Mouse (Mus musculus) stomach, embryonic 14.5 days (tissue): Measurements from ENCODE around the gene Ptger4. TPM values are rescaled to one million over a fixed set of nuclear protein-coding genes. Genes with fewer than 3 reads are reported as not detected.

ENCODE experiments used
- ATAC-seq: fragments of 200-750 bp; cut with Nextera tagmentation; 2 replicates; pipeline ENCODE4 v1.8.0; 2017; ENCODE audit warnings: low read depth, moderate TSS enrichment; ENCODE audit not compliant: insufficient number of reproducible peaks, insufficient read depth, low FRiP score
- H3K27ac ChIP-seq: fragments of 300-500 bp; sonication (generic); 2 replicates; pipeline ENCODE4 v1.5.1; 2014; ENCODE audit warnings: mild to moderate bottlenecking, low read length, moderate library complexity, mixed read lengths
- H3K27me3 ChIP-seq: fragments of 300-500 bp; sonication (generic); 2 replicates; pipeline ENCODE4 v1.6.1; 2014; ENCODE audit warnings: low read length, control low read depth, mixed read lengths; ENCODE audit not compliant: control insufficient read depth, insufficient read depth
- H3K36me3 ChIP-seq: fragments of 300-500 bp; sonication (generic); 2 replicates; pipeline ENCODE4 v1.6.1; 2014; ENCODE audit warnings: mild to moderate bottlenecking, control low read depth, low read length, moderate library complexity, mixed read lengths; ENCODE audit not compliant: control insufficient read depth, insufficient read depth
- H3K4me1 ChIP-seq: fragments of 300-500 bp; sonication (generic); 2 replicates; pipeline ENCODE4 v1.6.1; 2014; ENCODE audit warnings: low read length, control low read depth, mixed read lengths; ENCODE audit not compliant: control insufficient read depth, insufficient read depth
- H3K4me2 ChIP-seq: fragments of 300-500 bp; sonication (generic); replicated peaks from 2 replicates; pipeline ENCODE4 v1.6.1; 2014; ENCODE audit warnings: low read depth, low read length, control low read depth
- H3K4me3 ChIP-seq: fragments of 300-500 bp; sonication (generic); 2 replicates; pipeline ENCODE4 v1.5.1; 2014; ENCODE audit warnings: low read depth, low read length, control low read depth
- H3K9ac ChIP-seq: fragments of 300-500 bp; sonication (generic); replicated peaks from 2 replicates; pipeline ENCODE4 v1.6.1; 2014; ENCODE audit warnings: low read depth, mild to moderate bottlenecking, control low read depth, low read length, moderate library complexity, mixed read lengths
- H3K9me3 ChIP-seq: fragments of 300-500 bp; sonication (generic); 2 replicates; pipeline ENCODE4 v1.6.1; 2016; ENCODE audit warnings: low read depth, low read length, control low read depth; ENCODE audit not compliant: control insufficient read depth
- WGBS: fragments of 180-500 bp; shearing (Covaris S2); extraction: QIAGEN DNeasy Blood & Tissue Kit; methylation state at CpG from one replicate; pipeline ENCODE4 v1.1.7; 2014; 5-methylcytosine and 5-hydroxymethylcytosine counted together
- polyA plus RNA-seq: library from polyadenylated mRNA; unstranded; fragments of >200 nt; fragmentation: Nextera tagmentation; extraction: Ambion mirVana; gene quantifications from 2 replicates; pipeline ENCODE4 v1.2.1, GENCODE M21; 2014

Ptger4 gene
- polyA plus RNA-seq, 1 experiment from 2014 or later, result 5.1 TPM

DNA sequence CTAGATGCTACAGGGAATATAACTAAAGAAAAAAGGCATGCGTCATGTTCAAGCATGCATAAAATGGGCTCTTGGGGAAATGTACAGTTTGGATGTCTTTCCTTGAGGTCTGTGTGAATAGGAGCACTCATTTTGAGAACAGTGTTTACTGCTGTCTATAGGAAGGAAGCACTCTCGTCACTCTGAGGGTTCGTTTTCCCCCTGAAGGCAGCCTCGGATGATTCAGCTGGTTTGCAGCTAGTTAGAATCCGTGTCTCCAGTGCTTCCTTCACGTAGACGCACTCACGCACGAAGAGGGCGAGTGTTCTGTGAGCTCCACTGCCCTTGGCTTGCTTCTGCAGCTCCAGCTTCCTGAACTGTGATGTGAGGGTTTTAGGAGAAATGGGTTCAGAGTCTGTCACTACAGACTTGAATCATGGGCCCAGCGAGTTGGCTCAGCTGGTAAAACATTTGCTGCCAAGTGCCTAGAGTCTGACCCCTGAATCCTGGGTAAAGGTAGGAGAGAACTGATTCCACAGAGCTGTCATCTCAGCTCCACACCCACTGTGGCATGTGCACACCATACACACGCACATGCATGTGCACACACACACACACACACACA is 70.7 kb downstream of the Ptger4 start:
- Histone ChIP-seq H3K27me3 (no peaks in the 10 kb centered on the region), H3K4me1 (no peaks in the 10 kb centered on the region), H3K4me2 (no peak overlapping the region), H3K27ac (no peak overlapping the region), H3K9me3 (no peaks in the 10 kb centered on the region), H3K36me3 (peaks cover 51% of the 10 kb centered on the region), H3K4me3 (no peak overlapping the region), H3K9ac (no peak overlapping the region)
- 90% methylated on average over 12 of the region's 12 CpGs for WGBS
- ATAC-seq, result no peak

DNA sequence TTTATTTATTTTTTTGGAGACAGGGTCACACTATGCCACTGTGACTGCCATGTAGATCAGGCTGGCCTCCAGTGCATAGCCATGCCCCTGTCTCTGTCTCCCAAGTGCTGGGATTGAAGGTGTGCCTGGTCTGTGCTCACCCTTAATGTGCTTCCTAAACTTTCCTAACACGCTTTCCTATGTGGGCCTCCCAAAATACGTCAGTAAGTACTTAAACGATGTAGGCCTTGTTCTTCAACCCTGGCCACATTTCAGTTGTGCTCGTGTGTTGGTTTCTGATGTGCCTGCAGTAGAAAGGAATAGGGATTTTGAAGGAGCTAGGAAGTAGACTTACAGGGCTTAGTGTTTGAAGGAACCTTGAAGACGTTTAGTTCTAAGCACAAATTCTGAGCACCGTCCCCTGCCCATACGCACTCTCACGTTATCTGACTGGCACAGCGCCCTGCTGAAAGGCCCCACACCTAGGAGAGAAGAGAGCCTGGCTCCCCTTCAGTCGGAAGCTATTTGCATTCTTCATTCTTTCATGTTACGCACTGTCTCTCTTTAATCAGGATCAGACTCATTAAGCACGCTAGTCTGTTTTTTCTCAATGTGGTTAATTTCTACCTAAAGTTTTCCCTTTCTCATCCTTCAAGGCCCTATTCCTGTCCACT is 78.7 kb downstream of the Ptger4 start:
- Histone ChIP-seq H3K9me3 (no peaks in the 10 kb centered on the region), H3K27me3 (no peaks in the 10 kb centered on the region), H3K36me3 (peaks cover 27% of the 10 kb centered on the region), H3K4me2 (no peak overlapping the region), H3K4me1 (no peaks in the 10 kb centered on the region), H3K9ac (no peak overlapping the region), H3K4me3 (no peak overlapping the region), H3K27ac (no peak overlapping the region)
- 89% methylated on average over 12 of the region's 12 CpGs for WGBS
- ATAC-seq, result no peak

DNA sequence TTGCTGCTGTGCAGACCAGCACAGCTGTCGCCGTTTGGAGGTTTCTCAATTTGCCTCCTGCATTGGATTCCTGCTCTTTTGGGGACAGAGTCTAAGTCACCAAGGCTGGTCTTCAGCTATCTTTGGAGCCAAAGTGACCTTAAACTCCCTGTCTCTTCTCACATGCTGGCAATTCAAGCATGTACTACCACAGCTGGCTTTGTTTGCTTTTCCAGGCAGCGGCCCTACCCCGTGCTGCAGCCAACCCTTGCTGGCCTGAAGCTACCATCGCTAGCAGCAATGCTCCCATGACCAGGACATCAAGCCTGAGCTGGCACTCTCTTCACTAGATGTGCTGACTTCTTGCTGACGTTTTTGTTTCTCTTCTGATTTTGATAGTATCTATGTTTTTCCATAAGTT is 85.2 kb downstream of the Ptger4 start:
- Histone ChIP-seq H3K9ac (no peak overlapping the region), H3K27ac (no peak overlapping the region), H3K4me1 (0 out of 2 replicates have a peak, but pooled peaks cover 3% of the 10 kb centered on the region), H3K4me3 (no peak overlapping the region), H3K36me3 (peaks cover 4% of the 10 kb centered on the region), H3K27me3 (no peaks in the 10 kb centered on the region), H3K4me2 (no peak overlapping the region), H3K9me3 (no peaks in the 10 kb centered on the region)
- 69% methylated on average over 6 of the region's 6 CpGs for WGBS
- 0 out of 2 replicates have a peak, but pooled peaks have one; percentile 37 for ATAC-seq

DNA sequence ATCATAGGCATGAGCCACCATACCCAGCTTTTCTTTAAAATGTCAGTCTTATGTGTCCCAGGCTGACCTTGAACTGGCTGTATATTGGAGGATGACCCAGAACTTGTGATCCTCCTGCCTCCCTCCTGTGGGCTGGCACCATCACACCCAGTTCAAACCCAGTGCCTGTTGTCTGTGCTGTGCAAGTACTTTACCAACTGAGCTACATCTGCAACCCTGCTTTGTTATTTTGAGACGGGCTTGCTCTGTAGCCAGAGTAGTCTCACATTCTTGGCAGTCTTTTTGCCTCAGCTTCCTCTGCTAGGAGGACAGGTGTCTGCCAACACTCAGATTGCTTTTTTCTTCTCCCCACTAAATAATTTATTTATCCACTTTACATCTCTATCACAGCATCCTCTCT is 86.6 kb downstream of the Ptger4 start:
- Histone ChIP-seq H3K27me3 (no peaks in the 10 kb centered on the region), H3K27ac (no peak overlapping the region), H3K36me3 (no peaks in the 10 kb centered on the region; the same call in 1 of the 2 replicates), H3K4me1 (0 out of 2 replicates have a peak, but pooled peaks cover 3% of the 10 kb centered on the region), H3K4me2 (no peak overlapping the region), H3K9ac (no peak overlapping the region), H3K9me3 (no peaks in the 10 kb centered on the region), H3K4me3 (no peak overlapping the region)
- 77% methylated on average over 1 of the region's 1 CpGs for WGBS
- ATAC-seq, result no peak

Other genes starting within 250 kb of the Ptger4 start
- not detected in 2 replicates for gene C7, start 180.4 kb downstream of the Ptger4 start, polyA plus RNA-seq
- gene Card6, start 135.6 kb downstream of the Ptger4 start, polyA plus RNA-seq, result 1.9 and 2.7 TPM in 2 replicates
- gene Rpl37, start 127.5 kb downstream of the Ptger4 start, polyA plus RNA-seq, result 834 and 883 TPM in 2 replicates
- gene Prkaa1, start 100.3 kb downstream of the Ptger4 start, polyA plus RNA-seq, result 25.6 and 28.3 TPM in 2 replicates
- 47.6 and 49.1 TPM in 2 replicates for gene Ttc33, start 58.7 kb downstream of the Ptger4 start, polyA plus RNA-seq